8 mouse cellular contexts compared by ENCODE assay signal in the genomic region with DNA sequence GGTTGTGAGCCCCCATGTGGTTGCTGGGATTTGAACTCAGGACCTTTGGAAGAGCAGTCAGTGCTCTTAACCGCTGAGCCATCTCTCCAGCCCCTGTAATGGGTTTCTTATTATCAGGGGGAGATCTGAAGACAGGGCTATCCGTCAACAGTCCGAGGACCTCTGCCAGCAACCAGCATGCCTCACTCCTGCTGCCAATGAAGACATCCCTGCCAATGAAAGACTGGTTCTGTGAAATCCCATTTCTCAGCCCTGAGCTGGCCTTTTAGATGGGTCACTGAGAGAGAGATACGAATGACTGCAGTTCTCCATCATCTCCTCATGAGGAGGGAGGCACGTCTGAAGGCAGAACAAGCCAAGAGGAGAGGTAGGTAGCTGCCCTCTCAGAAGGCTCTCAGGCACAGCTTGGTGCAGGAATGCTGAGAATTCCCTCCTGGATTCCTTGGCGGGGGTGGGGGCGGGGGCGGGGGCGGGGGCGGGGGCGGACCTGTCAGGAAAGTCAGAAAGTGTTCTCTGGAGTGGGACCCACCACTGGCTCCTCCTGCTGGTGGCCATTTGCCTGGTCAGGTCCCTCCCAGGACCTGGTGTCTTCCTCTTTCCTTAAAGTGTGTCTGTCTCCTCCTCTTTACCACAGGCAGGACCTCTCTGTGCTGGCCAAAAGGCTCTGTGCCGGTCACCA. TPM values are rescaled to one million over a fixed set of nuclear protein-coding genes. Genes with fewer than 3 reads are reported as not detected.
DNase-seq lines count a peak whose midpoint lies in the region; ATAC-seq and TF ChIP-seq lines count a peak whose summit lies in the region.

No protein-coding gene starts in this region.

- no peaks in the 10 kb centered on the region for H3K36me3 ChIP-seq in hindbrain, embryonic 10.5 days
- no peaks in the 10 kb centered on the region for H3K36me3 ChIP-seq in hindbrain, embryonic 11.5 days (ENCODE audit: control insufficient read depth, insufficient read depth, low read length)
- H3K36me3 ChIP-seq in limb, embryonic 10.5 days: no peaks in the 10 kb centered on the region
- H3K36me3 ChIP-seq in forebrain, embryonic 14.5 days (ENCODE audit: control insufficient read depth, insufficient read depth, low read length): no peaks in the 10 kb centered on the region

- peaks cover 26% of the 10 kb centered on the region for H3K4me1 ChIP-seq in hindbrain, embryonic 10.5 days (replicated peaks)
- no peaks in the 10 kb centered on the region for H3K4me1 ChIP-seq in hindbrain, embryonic 11.5 days (replicated peaks; ENCODE audit: control insufficient read depth, insufficient read depth, low read length)
- H3K4me1 ChIP-seq in bone marrow, adult 2 months (ENCODE audit: control insufficient read depth, insufficient read depth, low read length): peaks cover 15% of the 10 kb centered on the region
- peaks cover 33% of the 10 kb centered on the region for H3K4me1 ChIP-seq in limb, embryonic 10.5 days
- H3K4me1 ChIP-seq in forebrain, embryonic 14.5 days (ENCODE audit: control insufficient read depth, insufficient read depth, low read length): no peaks in the 10 kb centered on the region

- H3K9ac ChIP-seq in hindbrain, embryonic 11.5 days (ENCODE audit: low read depth, low read length): no peak overlapping the region
- H3K9ac ChIP-seq in forebrain, embryonic 14.5 days (ENCODE audit: low read length): no peak overlapping the region

- ATAC-seq in hindbrain, embryonic 11.5 days (ENCODE audit: low FRiP score): no peak
- ATAC-seq in forebrain, embryonic 14.5 days: no peak

- DNase-seq in hindbrain, embryonic 10.5 days (ENCODE audit: low spot score): peak; percentile 59
- DNase-seq in hindbrain, embryonic 11.5 days (ENCODE audit: low spot score): no peak
- DNase-seq in limb, embryonic 10.5 days (ENCODE audit: low spot score): peak; percentile 56
- peak; percentile 54 for DNase-seq in mesoderm, embryonic 11.5 days (ENCODE audit: low read depth, low spot score)
- no peak for DNase-seq in urinary bladder, postnatal 14 days (ENCODE audit: low spot score)
- DNase-seq in forebrain, embryonic 14.5 days (ENCODE audit: low spot score): no peak
- no peak for DNase-seq in spleen, postnatal 4 days (ENCODE audit: low spot score in 2 of 2)

- no peaks in the 10 kb centered on the region for H3K9me3 ChIP-seq in hindbrain, embryonic 10.5 days
- no peaks in the 10 kb centered on the region for H3K9me3 ChIP-seq in hindbrain, embryonic 11.5 days (ENCODE audit: control insufficient read depth, low read length)
- H3K9me3 ChIP-seq in limb, embryonic 10.5 days (replicated peaks): no peaks in the 10 kb centered on the region
- H3K9me3 ChIP-seq in forebrain, embryonic 14.5 days (replicated peaks; ENCODE audit: control insufficient read depth, low read length): no peaks in the 10 kb centered on the region

- H3K27me3 ChIP-seq in hindbrain, embryonic 10.5 days (ENCODE audit: insufficient read depth, poor library complexity, severe bottlenecking): no peaks in the 10 kb centered on the region
- H3K27me3 ChIP-seq in hindbrain, embryonic 11.5 days (ENCODE audit: control insufficient read depth, insufficient read depth, low read length): no peaks in the 10 kb centered on the region
- H3K27me3 ChIP-seq in limb, embryonic 10.5 days (ENCODE audit: low read depth, poor library complexity, severe bottlenecking): no peaks in the 10 kb centered on the region
- no peaks in the 10 kb centered on the region for H3K27me3 ChIP-seq in forebrain, embryonic 14.5 days (replicated peaks; ENCODE audit: control insufficient read depth, insufficient read depth, low read length)

- TF ChIP-seq POLR2A in bone marrow, adult 2 months (IDR thresholded peaks at IDR 0.05; ENCODE audit: borderline replicate concordance, control insufficient read depth, low read depth, low read length): no peak

- WGBS in hindbrain, embryonic 10.5 days: 16% methylated on average over 12 of the region's 12 CpGs
- WGBS in hindbrain, embryonic 11.5 days: 15% methylated on average over 11 of the region's 12 CpGs
- WGBS in bone marrow, adult 2 months: 64% methylated on average over 7 of the region's 12 CpGs
- 10% methylated on average over 12 of the region's 12 CpGs for WGBS in limb, embryonic 10.5 days
- WGBS in forebrain, embryonic 14.5 days: 18% methylated on average over 12 of the region's 12 CpGs

- H3K4me2 ChIP-seq in hindbrain, embryonic 11.5 days (replicated peaks; ENCODE audit: low read depth, low read length): no peak overlapping the region
- no peak overlapping the region for H3K4me2 ChIP-seq in forebrain, embryonic 14.5 days (ENCODE audit: low read length)

- H3K4me3 ChIP-seq in hindbrain, embryonic 10.5 days: no peak overlapping the region
- H3K4me3 ChIP-seq in hindbrain, embryonic 11.5 days (ENCODE audit: low read depth, low read length): no peak overlapping the region
- no peak overlapping the region for H3K4me3 ChIP-seq in bone marrow, adult 2 months (replicated peaks; ENCODE audit: control insufficient read depth, low read depth, low read length)
- H3K4me3 ChIP-seq in limb, embryonic 10.5 days: 0 out of 2 replicates have a peak overlapping the region, but pooled peaks have one; percentile 6
- H3K4me3 ChIP-seq in forebrain, embryonic 14.5 days (ENCODE audit: low read depth, low read length): no peak overlapping the region

- no peak; the same call in 1 of the 2 replicates for TF ChIP-seq CTCF in bone marrow, adult 2 months (IDR thresholded peaks at IDR 0.05; ENCODE audit: control insufficient read depth, insufficient read depth, low read length)

- H3K27ac ChIP-seq in hindbrain, embryonic 10.5 days: peak overlapping the region; percentile 42; the same call in 1 of the 2 replicates
- H3K27ac ChIP-seq in hindbrain, embryonic 11.5 days (ENCODE audit: low read depth, low read length): no peak overlapping the region
- H3K27ac ChIP-seq in bone marrow, adult 2 months (ENCODE audit: control insufficient read depth, insufficient read depth, low read depth, low read length, poor library complexity): peak overlapping the region; percentile 64; the same call in 1 of the 2 replicates
- peak overlapping the region; percentile 37 for H3K27ac ChIP-seq in limb, embryonic 10.5 days
- no peak overlapping the region for H3K27ac ChIP-seq in forebrain, embryonic 14.5 days (ENCODE audit: low read depth, low read length)

RNA-seq across cellular contexts. Expression of a gene that starts 7.7 kb away (rescaled TPM):
- polyA plus RNA-seq in hindbrain, embryonic 10.5 days (2016; fragmentation: Nextera tagmentation; extraction: Ambion mirVana): 6.5 and 9.2 TPM in 2 replicates
- 5.2 and 5.3 TPM in 2 replicates for polyA plus RNA-seq in hindbrain, embryonic 11.5 days (2014; fragmentation: Nextera tagmentation; extraction: Ambion mirVana)
- polyA plus RNA-seq in bone marrow, adult 2 months (2011; ENCODE audit: insufficient read depth, insufficient read length, low replicate concordance, missing spikeins): 21.6 and 49.3 TPM in 2 replicates
- 10.7 and 11.8 TPM in 2 replicates for polyA plus RNA-seq in limb, embryonic 10.5 days (2016; fragmentation: Nextera tagmentation; extraction: Ambion mirVana)
- polyA plus RNA-seq in forebrain, embryonic 14.5 days (2014; fragmentation: Nextera tagmentation; extraction: Ambion mirVana): 1.2 and 1.6 TPM in 2 replicates

RNA-seq across cellular contexts. Expression of a gene that starts 9.0 kb away (rescaled TPM):
- polyA plus RNA-seq in hindbrain, embryonic 10.5 days (2016; fragmentation: Nextera tagmentation; extraction: Ambion mirVana): 56.0 and 64.3 TPM in 2 replicates
- polyA plus RNA-seq in hindbrain, embryonic 11.5 days (2014; fragmentation: Nextera tagmentation; extraction: Ambion mirVana): 19.8 and 21.3 TPM in 2 replicates
- 62.8 and 68.5 TPM in 2 replicates for polyA plus RNA-seq in bone marrow, adult 2 months (2011; ENCODE audit: insufficient read depth, insufficient read length, low replicate concordance, missing spikeins)
- polyA plus RNA-seq in limb, embryonic 10.5 days (2016; fragmentation: Nextera tagmentation; extraction: Ambion mirVana): 68.9 and 75.6 TPM in 2 replicates
- 12.8 and 13.4 TPM in 2 replicates for polyA plus RNA-seq in forebrain, embryonic 14.5 days (2014; fragmentation: Nextera tagmentation; extraction: Ambion mirVana)

RNA-seq across cellular contexts. Expression of a gene that starts 17.9 kb away (rescaled TPM):
- polyA plus RNA-seq in hindbrain, embryonic 10.5 days (2016; fragmentation: Nextera tagmentation; extraction: Ambion mirVana): 237 and 268 TPM in 2 replicates
- polyA plus RNA-seq in hindbrain, embryonic 11.5 days (2014; fragmentation: Nextera tagmentation; extraction: Ambion mirVana): 194 and 206 TPM in 2 replicates
- 41.8 and 95.4 TPM in 2 replicates for polyA plus RNA-seq in bone marrow, adult 2 months (2011; ENCODE audit: insufficient read depth, insufficient read length, low replicate concordance, missing spikeins)
- 285 and 308 TPM in 2 replicates for polyA plus RNA-seq in limb, embryonic 10.5 days (2016; fragmentation: Nextera tagmentation; extraction: Ambion mirVana)
- polyA plus RNA-seq in forebrain, embryonic 14.5 days (2014; fragmentation: Nextera tagmentation; extraction: Ambion mirVana): 200 and 247 TPM in 2 replicates

RNA-seq across cellular contexts. Expression of a gene that starts 52.5 kb away (rescaled TPM):
- polyA plus RNA-seq in hindbrain, embryonic 10.5 days (2016; fragmentation: Nextera tagmentation; extraction: Ambion mirVana): 7.1 and 7.2 TPM in 2 replicates
- 4.7 and 6.2 TPM in 2 replicates for polyA plus RNA-seq in hindbrain, embryonic 11.5 days (2014; fragmentation: Nextera tagmentation; extraction: Ambion mirVana)
- 18.7 and 40.6 TPM in 2 replicates for polyA plus RNA-seq in bone marrow, adult 2 months (2011; ENCODE audit: insufficient read depth, insufficient read length, low replicate concordance, missing spikeins)
- 4.0 and 5.7 TPM in 2 replicates for polyA plus RNA-seq in limb, embryonic 10.5 days (2016; fragmentation: Nextera tagmentation; extraction: Ambion mirVana)
- polyA plus RNA-seq in forebrain, embryonic 14.5 days (2014; fragmentation: Nextera tagmentation; extraction: Ambion mirVana): 3.5 and 4.3 TPM in 2 replicates

RNA-seq across cellular contexts. Expression of a gene that starts 52.6 kb away (rescaled TPM):
- 53.3 and 68.5 TPM in 2 replicates for polyA plus RNA-seq in hindbrain, embryonic 10.5 days (2016; fragmentation: Nextera tagmentation; extraction: Ambion mirVana)
- 48.3 and 60.2 TPM in 2 replicates for polyA plus RNA-seq in hindbrain, embryonic 11.5 days (2014; fragmentation: Nextera tagmentation; extraction: Ambion mirVana)
- polyA plus RNA-seq in bone marrow, adult 2 months (2011; ENCODE audit: insufficient read depth, insufficient read length, low replicate concordance, missing spikeins): 14.0 and 36.5 TPM in 2 replicates
- polyA plus RNA-seq in limb, embryonic 10.5 days (2016; fragmentation: Nextera tagmentation; extraction: Ambion mirVana): 49.4 and 51.5 TPM in 2 replicates
- polyA plus RNA-seq in forebrain, embryonic 14.5 days (2014; fragmentation: Nextera tagmentation; extraction: Ambion mirVana): 111 and 150 TPM in 2 replicates

Comparison
In these comparisons a context has a peak if more than half of its experiments do, and no peak if none do; other contexts are left out.
1. DNase-seq: peak in hindbrain, embryonic 10.5 days (single experiment), limb, embryonic 10.5 days (single experiment) and mesoderm, embryonic 11.5 days (single experiment); none in hindbrain, embryonic 11.5 days (single experiment), urinary bladder, postnatal 14 days (single experiment), forebrain, embryonic 14.5 days (single experiment) and spleen, postnatal 4 days (0 of 2).
2. H3K27ac ChIP-seq: peak in hindbrain, embryonic 10.5 days (single experiment), bone marrow, adult 2 months (single experiment) and limb, embryonic 10.5 days (single experiment); none in hindbrain, embryonic 11.5 days (single experiment) and forebrain, embryonic 14.5 days (single experiment).